Comparison of ENCODE assay signal across 7 mouse cellular contexts in genomic region chr7:139834036-139834435, GRCm38 (mm10). TPM values are rescaled to one million over a fixed set of nuclear protein-coding genes. Genes with fewer than 3 reads are reported as not detected.
DNase-seq lines count a peak whose midpoint lies in the region; ATAC-seq and TF ChIP-seq lines count a peak whose summit lies in the region.

TSS of gene Adgra1 (plus strand) at chr7:139834174.

- no peak for TF ChIP-seq POLR2A in olfactory bulb, adult 2 months (IDR thresholded peaks at IDR 0.05; ENCODE audit: insufficient read depth, low read depth, low read length)

- DNase-seq in adrenal gland, postnatal 25 days, result peak; percentile 67
- peak; percentile 89 for DNase-seq in embryo, embryonic 11 days
- peak; percentile 68 for DNase-seq in gastrocnemius, postnatal 14 days
- DNase-seq in hindlimb bud, embryonic 11.5 days (ENCODE audit: extremely low spot score, low read depth, low spot score), result peak; percentile 6
- peak; percentile 81 for DNase-seq in limb, embryonic 10.5 days (ENCODE audit: low spot score)

- no peak for TF ChIP-seq CTCF in olfactory bulb, adult 2 months (IDR thresholded peaks at IDR 0.05; ENCODE audit: insufficient read depth, low read depth, low read length)

- intact Hi-C loops in gastrocnemius, postnatal 14 days (cut with DNase I; ENCODE audit: low total_unique reads), result loop anchor here (5.0 kb wide), 1 partner anchor 1962 kb away; no protein-coding TSS in a partner anchor

- no peaks in the 10 kb centered on the region for H3K36me3 ChIP-seq in limb, embryonic 10.5 days

- no peaks in the 10 kb centered on the region for H3K9me3 ChIP-seq in limb, embryonic 10.5 days (replicated peaks)

- no peak for ATAC-seq in megakaryocyte progenitor cell, adult 5-6 weeks (replicated peaks; ENCODE audit: poor library complexity)

- peaks cover 14% of the 10 kb centered on the region for H3K4me1 ChIP-seq in limb, embryonic 10.5 days
- H3K4me1 ChIP-seq in olfactory bulb, adult 2 months (ENCODE audit: control insufficient read depth, insufficient read depth, low read length), result peaks cover 29% of the 10 kb centered on the region

- under 1% methylated on average over 27 of the region's 27 CpGs for WGBS in limb, embryonic 10.5 days
- under 1% methylated on average over 27 of the region's 27 CpGs for WGBS in olfactory bulb, adult 2 months

- H3K4me3 ChIP-seq in limb, embryonic 10.5 days, result peak within 1 kb of the TSS; percentile 39
- H3K4me3 ChIP-seq in olfactory bulb, adult 2 months (ENCODE audit: insufficient read depth, low read depth, low read length), result peak within 1 kb of the TSS; percentile 46

- peaks cover 44% of the 10 kb centered on the region for H3K27me3 ChIP-seq in limb, embryonic 10.5 days (ENCODE audit: low read depth, poor library complexity, severe bottlenecking)

- H3K27ac ChIP-seq in limb, embryonic 10.5 days, result no peak within 1 kb of the TSS
- peak within 1 kb of the TSS; percentile 59 for H3K27ac ChIP-seq in olfactory bulb, adult 2 months (ENCODE audit: insufficient read depth, low read depth, low read length)

RNA-seq across cellular contexts. Expression of gene Adgra1, which starts in this region (rescaled TPM):
- 2.3 and 3.6 TPM in 2 replicates for total RNA-seq in adrenal gland, postnatal 25 days (2021)
- under 1 TPM; 0.14 to 0.22 TPM for total RNA-seq in gastrocnemius, postnatal 14 days (2021)
- not detected in 2 replicates for polyA plus RNA-seq in limb, embryonic 10.5 days (2016; fragmentation: Nextera tagmentation; extraction: Ambion mirVana)
- polyA plus RNA-seq in olfactory bulb, adult 2 months (2012; ENCODE audit: insufficient read depth, insufficient read length, low replicate concordance, missing spikeins), result not detected in 2 replicates
- total RNA-seq in megakaryocyte progenitor cell, adult 5-6 weeks (2015), result not detected in 2 replicates
- not detected in 2 replicates for total RNA-seq in megakaryocyte progenitor cell, adult 5-6 weeks (2017)

Comparison
In these comparisons a context has a peak if more than half of its experiments do, and no peak if none do; other contexts are left out.
1. Peak in DNase-seq in gastrocnemius, postnatal 14 days; RNA of the gene not detected or under 1 TPM.
2. Peak in DNase-seq and H3K4me3 ChIP-seq in limb, embryonic 10.5 days; RNA of the gene not detected or under 1 TPM.
3. DNase-seq: peak in every context shown above with its lines; median percentile 89 in embryo, embryonic 11 days; 81 in limb, embryonic 10.5 days; 68 in gastrocnemius, postnatal 14 days; 67 in adrenal gland, postnatal 25 days; 6 in hindlimb bud, embryonic 11.5 days.